Mouse (Mus musculus): ENCODE results near the gene Hlcs.
A peak's percentile ranks its signal among the peaks of the same experiment; 100 is the strongest.

Hlcs gene

DNA sequence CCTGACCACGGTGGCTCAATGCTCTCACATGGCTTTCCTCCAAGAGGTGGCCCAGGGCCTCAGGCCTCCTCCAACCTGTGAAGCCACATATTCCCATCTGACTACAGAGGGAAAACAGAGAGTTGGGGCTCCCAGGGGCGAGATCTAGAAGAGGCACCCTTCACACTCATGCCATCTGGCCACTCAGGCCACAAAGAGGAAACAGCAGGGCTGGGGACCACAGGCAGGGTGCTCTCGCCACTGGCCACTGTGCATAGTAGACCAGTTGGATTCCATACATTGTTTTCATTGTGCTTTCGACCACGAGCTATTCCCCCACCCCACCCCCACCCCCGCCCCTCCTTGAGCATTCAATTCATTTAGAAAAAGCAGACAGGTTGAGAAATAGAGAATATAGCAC is 151.4 kb downstream of the Hlcs start:
- DNase-seq (ENCODE audit: low spot score), result no peak

DNA sequence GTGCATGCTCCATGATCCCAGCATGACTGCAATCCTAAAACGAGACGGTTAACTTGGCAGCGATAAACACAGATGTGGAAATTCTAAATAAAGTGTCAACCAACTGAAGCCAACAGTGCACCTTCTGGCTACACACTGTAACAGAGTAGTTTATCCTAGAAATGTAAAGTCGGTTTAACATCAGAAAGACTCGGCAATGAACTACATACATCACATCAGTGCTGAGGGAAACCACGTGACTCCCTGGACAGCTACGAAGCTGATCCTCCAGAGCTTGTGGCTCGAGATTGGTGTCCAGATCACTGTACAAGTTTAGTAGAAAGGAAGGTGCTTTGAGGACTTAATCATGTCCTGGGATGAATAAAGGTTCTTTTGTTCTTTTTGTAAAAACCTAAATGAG is 155.6 kb downstream of the Hlcs start:
- DNase-seq (ENCODE audit: low spot score), result no peak

DNA sequence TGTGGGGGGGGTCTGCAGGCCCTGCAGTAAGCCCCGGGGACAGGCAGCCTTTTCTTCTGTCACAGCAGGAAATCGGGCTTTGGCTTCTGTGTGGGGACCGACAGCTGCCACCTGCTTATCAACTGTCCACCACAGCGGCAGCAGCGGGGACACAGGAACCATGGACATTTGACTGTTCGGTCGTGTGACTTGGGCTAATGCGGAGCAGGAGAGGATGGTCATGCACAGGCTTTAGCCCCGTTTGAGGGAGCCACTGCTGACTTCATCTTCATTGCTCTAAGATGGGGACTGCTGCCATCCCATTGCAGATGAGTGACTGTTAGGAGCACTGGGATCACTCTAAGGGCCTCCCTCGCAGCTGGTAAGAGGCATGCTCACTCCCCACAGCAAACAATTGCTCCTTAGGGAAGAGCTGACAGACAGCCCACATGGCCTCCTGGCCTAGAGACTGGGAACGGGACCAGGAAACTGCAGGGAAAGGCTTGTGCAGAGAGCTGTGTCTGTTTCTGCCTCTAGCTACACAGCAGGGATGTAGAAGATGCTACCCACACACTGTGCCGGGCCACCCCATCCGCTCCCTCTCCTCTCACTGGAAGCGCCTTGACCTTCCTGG is 158.2 kb downstream of the Hlcs start:
- DNase-seq (ENCODE audit: low spot score), result peak; percentile 65

DNA sequence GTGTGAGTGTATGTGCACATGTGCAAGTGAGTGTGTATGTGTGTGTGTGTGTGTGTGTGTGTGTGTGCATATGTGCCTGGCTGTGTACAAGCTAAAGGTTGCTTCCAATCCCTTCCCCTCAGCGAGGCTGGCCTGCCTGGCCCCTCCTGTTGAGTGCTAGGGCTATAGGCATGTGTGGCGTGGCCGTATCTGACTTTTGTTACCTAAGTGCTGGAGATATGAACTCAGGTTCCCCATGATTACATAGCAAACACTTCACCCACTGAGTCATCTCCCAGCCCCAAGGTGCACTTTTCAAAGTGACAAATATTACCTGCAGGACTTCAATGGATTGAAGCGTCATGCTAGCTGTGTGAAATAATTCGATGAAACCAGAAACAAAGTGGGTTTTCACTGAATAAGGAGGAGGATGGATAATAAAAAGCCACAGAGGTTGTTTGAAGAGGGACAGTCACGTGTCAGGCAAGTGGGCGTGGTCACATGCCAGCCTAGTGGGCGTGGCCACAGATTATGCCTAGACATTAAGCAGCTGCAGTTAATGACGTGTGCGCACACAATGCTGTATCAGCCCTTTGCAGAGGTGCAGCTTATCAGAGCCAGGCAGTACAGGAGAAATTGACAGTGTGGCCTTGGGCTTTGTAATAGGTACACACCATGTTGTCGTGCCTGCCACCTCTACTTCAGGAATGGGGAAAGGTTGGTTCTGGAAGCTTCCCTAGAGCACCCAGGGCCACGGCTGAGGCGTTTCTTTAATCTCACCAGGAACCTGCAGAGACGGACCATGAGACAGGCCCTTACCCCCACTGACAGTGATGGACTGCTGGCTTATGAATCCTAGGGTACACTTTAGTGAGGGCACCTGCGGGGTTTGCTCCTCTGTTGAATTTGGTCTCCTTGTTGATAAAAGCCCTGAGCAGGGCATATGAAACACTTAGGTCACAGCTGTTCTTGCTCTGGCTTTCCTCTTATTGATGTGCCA is 163.0 kb downstream of the Hlcs start:
- DNase-seq (ENCODE audit: low spot score), result no peak

DNA sequence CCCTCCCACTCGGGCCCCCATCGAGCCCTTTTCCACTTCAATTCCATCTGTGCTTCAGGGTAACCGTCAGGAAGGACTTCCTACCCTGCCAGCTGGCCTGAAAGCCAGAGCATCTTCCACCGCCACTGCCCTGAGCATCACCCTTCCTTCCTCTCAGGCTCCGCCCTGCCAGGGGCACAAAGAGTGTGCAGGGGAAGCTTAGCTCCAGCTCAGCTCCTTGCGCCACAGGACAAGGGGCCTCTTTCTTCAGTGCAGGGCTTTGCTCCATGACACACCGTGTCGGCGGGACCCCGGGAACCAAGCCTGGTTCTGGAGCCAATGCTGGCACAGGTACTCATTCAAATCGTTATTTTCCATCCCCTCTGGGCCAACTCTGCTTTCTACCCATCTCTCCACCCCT is 165.2 kb downstream of the Hlcs start:
- no peak for DNase-seq (ENCODE audit: low spot score)

DNA sequence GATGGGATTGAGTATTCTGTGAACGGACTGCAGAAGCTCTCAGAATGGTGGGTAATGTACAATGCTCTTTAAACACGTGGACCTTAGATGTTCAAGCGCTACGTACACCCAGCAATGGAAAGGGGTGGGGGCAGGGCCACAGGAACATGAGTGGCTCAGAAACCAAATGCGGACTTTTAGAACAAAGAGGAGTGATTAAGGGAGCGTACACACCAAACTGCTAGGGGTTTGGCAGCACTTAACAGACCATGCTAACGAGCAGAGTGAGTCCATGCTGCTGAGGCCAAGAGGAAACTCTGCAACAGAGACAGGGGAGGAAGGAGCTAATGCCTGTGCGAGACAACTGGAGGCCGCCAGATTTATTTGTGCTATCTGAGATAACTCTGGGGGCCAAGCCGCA is 170.0 kb downstream of the Hlcs start:
- no peak for DNase-seq (ENCODE audit: low spot score)

DNA sequence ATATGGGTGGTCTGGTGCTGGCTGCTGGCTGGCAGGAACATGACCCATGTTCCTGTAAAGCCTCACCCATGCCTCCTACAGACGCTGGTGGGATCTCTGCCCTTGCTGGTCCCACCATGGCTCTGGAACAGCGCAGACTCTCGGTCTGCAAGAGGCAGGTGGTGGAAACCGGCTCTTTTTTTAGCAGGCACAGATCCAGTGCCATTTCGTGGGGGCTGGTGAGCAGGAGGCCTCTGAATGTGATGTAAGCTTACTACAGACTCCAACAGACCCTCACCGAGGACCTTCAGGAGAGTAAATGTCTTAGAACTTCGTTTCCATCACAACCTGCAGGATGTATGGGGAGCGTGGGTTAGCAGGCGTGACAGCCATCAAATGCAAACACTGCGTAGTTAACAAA is 172.6 kb downstream of the Hlcs start:
- DNase-seq (ENCODE audit: low spot score), result no peak

DNA sequence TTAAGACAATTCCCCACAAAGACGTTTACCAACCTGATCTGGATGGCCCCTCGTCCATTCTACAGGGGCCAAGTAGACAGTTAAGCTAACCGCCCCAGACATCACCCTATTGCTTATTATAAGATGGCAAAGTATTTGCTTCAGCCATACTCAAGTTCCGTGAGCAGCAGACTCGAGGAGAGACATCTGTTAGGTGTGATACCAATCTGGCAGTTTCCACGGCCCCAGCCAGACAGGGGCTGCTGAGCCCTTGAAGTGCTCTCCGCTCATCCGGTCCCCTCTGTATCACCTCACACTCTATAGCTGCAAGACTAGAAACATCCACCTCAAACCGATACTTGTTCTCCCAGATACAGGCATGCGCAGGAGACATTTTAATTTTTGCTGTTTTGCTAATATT is 179.2 kb downstream of the Hlcs start:
- DNase-seq (ENCODE audit: low spot score), result no peak

DNA sequence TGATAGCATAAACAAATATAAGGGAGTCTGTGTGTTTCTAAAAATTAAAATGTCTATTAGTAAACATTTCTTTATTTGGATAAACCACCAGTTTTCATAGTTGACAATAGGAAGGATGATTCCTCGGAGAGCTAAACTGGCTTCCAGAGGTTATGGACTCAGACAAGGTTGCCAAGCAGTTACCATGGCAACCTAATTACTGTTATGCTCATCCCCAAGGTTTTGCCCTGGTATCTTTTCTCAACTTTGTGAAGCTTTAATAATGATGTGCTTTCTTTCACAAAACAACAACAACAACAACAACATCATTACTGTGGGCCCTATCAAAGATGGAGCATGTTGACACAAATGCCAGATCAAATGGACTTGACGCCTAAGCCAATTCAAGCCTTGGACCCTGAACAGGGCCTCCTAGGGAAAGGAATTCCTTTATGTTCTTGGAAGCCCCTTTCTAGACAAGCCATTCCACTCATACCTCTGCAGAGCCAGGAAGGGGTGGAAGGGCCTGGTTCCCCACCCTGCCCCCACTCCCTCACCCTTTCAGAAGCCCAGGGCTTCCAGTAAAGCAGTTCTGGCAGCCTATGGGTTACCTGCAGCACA is 185.0 kb downstream of the Hlcs start:
- DNase-seq (ENCODE audit: low spot score), result no peak

DNA sequence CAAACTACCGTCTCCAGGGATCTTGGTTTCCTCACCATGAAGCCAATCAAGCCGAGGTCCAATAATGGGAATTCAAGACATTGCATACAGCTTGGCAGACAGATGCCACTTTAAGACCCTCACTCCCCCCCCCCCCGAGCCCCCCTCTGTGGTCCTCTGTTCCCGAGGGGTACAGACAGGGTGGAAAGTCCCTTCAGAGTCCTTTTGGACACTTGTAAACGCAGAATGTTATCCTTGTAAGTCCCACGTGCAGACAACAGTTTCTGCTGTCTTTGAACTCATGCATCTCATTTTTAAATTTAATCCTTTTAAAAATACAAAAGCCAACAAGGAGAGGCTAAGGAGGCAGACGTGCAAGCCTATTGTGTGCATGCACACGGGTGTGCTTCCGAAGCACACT is 187.2 kb downstream of the Hlcs start:
- DNase-seq (ENCODE audit: low spot score), result no peak

DNA sequence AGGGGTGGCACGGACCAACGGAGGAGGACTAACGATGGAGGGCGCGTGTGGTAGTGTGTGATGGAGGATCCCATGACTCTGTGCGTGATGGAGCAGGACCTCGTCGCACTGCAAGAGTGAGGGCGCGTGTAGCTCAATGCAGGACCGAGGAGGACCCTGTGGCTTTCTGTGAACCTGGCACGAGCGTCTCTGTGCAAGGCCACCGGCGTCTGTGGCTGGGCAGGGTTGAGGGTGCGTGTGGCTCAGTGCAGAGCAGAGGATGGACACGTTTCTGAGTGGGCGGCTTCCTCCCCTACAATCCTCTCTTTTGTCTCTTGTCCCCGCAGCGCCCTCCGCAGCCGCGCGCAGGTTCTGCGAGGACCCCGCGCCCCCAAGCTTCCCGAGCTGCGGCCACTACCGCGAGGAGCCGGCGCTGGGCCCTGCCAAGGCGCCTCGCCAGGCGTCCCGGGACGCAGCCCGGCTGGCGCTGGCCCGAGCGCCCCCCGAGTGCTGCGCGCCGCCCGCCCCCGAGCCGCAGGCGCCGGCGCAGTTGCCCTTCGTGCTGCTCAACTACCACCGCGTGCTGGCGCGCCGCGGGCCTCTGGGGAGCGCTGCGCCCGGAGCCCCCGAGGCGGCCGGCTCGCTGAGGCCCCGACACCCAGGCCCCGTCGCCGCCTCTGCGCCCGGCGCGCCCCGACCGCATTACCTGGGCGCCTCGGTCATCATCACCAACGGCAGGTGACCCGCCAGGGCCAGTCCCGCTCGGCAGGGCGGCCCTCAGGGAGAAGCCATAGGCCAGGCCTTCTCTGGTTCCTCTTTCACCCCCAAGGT is 188.0 kb downstream of the Hlcs start:
- no peak for DNase-seq (ENCODE audit: low spot score)

DNA sequence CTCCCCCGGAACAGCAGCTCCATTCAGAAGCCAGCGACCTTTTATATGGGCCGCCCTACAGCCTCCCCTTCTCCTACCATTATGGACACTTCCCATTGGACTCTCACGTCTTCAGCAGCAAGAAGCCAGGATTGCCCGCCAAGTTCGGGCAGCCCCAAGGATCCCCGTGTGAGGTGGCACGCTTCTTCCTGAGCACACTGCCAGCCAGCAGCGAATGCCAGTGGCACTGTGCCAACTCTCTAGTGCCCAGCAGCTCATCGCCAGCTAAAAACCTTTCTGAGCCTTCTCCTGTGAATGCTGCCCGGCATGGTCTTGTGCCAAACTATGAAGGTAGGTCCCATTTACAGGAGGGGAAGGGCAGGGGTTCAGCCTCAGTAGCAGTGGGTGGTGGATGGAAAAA is 190.1 kb downstream of the Hlcs start:
- DNase-seq (ENCODE audit: low spot score), result no peak

DNA sequence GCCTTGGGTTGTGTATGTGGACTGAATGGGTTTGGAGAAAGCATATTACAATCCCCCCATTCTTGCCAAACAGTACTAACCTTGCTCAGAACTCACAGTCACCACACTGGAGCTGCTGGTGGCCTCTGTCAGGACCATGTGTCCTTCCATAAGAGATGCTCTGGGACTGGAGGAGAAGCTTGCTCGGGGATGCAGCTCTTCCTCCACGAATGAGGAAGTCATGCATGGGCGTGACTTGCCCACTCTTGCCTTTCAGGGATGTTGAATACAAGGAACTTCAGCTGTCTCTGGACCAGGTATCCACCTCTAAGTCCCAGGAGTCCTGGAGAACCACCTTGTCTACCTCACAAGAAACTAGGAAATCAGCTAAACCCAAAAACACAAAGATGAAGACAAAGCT is 191.0 kb downstream of the Hlcs start:
- DNase-seq (ENCODE audit: low spot score), result no peak

DNA sequence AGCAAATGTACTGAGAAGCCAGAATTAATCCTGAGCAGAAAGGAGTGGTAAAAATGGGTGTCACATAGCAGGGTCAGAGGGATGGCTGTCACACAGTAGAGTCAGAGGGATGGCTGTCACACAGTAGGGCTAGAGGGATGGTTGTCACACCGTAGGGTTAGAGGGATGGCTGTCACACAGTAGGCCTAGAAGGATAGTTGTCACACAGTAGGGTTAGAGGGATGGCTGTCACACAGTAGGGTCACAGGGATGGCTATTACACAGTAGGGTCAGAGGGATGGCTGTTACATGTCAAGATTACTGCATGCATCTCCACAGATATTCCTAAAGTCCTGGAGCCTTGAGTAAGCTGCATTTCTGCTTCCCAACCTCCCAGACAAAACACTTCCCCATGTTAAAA is 195.0 kb downstream of the Hlcs start:
- DNase-seq (ENCODE audit: low spot score), result no peak

DNA sequence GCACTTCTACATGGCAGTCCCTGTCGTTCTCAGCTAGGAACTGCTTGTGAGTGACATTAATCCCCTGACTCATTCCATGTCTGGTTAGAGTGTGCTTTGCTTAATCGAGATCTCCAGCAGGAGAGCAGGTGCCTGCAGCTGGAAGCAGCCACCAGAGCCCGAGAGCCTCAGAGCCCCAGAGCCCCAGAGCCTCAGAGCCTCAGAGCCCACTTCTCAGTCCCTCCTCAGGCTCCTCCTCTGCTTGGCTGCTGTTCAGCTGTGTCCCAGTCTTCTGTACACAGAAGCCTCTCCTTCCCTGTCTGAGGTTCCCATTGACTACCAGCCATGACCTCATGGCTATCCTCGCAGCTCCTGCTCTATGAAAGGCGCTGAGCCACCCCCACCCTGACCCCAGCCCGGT is 196.0 kb downstream of the Hlcs start:
- no peak for DNase-seq (ENCODE audit: low spot score)

DNA sequence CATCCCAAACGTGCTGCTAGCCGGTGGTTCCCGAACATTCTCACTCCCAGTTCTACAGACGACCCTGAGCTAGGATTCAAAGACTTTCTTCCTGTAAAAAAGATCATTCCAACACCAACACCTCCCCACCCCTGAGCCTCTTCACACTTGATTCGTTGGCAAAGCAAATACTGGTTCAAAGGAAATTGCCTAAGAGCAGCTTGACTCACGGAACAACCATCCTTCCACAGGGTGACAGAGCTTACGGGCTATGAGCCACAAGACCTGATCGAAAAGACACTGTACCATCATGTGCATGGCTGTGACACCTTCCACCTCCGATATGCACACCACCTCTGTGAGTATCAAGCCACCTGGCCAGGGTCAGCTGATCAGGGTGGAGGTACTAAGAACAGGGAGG is 198.7 kb downstream of the Hlcs start:
- no peak for DNase-seq (ENCODE audit: low spot score)

DNA sequence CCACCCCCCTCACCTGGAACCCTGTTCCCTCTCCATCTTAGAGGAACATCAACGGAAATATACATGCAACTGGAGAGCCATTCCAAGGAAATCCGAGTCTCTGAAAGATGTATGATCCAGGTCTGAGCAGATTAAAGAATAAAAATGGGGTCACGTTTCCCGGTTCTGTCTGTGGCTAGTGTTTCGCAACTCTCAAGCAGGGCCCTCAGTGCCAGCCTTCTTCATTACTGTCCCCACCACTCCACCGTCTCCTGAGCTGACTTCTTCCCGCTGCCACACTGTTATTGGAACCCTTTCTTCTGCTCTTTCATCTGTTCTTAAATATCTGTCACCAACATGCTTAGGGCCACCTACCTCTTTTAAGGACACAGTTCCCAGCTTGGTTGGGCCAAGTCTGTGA is 200.2 kb downstream of the Hlcs start:
- DNase-seq (ENCODE audit: low spot score), result no peak

DNA sequence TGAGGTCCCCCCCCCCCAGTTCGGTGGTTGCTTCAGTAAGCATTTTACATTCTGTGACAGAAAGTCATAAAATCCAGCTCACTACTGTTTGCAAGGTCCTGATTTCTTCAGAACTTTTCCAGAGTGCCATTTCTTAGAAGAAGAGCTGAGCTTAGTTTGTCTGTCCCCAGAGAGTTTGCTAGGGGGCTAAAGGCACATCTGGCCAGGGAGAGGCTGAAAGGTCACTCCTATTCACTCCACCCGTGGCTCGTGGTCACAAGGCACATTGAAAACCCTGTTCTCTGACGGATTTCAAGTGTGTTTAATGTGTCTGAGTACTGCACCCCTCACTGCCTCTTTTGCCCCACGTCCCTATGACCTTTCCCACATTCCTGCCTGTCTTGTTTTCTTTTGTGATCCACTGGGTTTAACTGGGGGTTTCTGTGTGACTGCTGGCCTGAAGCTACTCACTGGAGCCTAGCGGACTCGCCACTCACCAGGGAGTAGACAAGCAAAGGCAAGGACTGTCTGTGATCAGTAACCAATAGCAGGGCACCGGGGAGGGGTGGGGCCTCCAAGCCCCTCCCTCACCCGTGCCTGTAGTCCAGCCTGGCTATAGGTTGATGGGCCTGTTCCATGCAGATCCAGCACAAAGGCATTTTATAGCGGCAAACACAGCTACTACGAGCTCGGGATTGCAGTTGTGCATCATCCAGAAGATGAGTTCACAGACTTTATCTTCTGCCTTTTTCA is 215.5 kb downstream of the Hlcs start:
- DNase-seq (ENCODE audit: low spot score), result no peak

DNA sequence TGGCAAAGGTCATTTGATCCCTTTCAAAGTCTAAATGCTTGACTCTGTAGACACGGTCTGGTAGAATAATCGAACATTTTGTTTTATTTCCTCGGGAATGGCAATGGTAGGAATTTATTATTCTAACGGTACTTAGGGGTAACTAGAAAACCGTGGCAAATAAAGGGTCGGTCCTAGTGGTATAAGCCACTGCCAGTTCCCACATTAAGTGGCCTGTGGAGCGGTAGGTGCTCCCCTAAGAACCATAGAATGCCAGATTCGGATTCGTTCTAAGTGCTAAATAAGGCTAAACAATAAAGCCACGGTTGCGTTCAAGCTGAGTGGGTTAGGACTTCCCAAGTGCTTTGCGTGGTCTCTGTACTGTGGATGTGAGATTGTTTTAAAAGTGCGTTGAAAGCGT is 216.9 kb downstream of the Hlcs start:
- no peak for DNase-seq (ENCODE audit: low spot score)

DNA sequence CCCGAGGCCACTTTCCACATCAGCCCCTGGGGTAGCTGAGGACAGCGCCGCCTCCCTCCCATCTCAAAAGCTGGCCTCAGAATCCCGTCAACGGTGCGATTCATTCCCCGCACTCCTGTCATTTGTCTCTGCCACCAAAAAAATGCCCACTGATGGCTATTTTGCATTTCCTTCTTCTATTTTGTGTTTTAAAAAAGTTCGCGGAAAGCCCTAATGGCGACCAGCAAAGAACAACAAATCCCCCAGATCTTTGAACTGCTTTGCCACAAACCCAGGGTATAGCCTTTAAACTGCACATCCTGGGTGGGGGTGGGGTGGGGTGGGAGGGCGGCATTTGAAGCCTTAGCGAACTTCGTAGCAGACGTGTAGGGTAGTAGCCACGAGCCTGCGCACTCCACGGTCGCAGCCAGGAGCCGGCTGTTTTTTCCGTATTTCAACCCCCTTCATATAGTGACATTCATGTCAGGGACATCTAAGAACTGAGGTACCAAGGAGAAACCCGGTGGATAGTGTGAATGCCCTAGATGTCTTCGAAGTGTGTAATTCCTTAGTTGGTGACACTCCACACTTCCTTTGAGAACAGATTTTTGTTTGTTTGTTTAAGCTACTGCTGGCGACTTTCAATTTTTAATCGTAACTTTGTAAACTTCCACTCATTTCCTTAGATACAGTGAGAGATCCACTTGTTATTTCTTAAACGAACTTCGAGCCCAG is 218.1 kb downstream of the Hlcs start:
- no peak for DNase-seq (ENCODE audit: low spot score)

Data from layer of hippocampus, adult 11-12 months (tissue).